Mouse (Mus musculus): ENCODE data around the gene Hs6st2. TPM values are rescaled to one million over a fixed set of nuclear protein-coding genes. Genes with fewer than 3 reads are reported as not detected.

Gene Hs6st2
- polyA plus RNA-seq, 1 experiment from 2014 or later = 1.4 TPM

- no peak for DNase-seq
- Histone ChIP-seq H3K27me3 (no peaks in the 10 kb centered on the region), H3K9ac (no peak overlapping the region), H3K4me2 (no peak overlapping the region), H3K4me1 (replicated peaks) (no peaks in the 10 kb centered on the region), H3K27ac (no peak overlapping the region), H3K36me3 (no peaks in the 10 kb centered on the region), H3K9me3 (replicated peaks) (no peaks in the 10 kb centered on the region), H3K4me3 (replicated peaks) (no peak overlapping the region)
- ATAC-seq (ENCODE audit: low read depth) = no peak
- 55% methylated on average over 2 of the region's 2 CpGs for WGBS (ENCODE audit: insufficient replicate concordance)
Observed at GRCm38 (mm10) chrX:51658236-51658635, 23.4 kb downstream of the Hs6st2 start.

- H3K27ac ChIP-seq = no peak overlapping the region
- H3K9me3 ChIP-seq (replicated peaks) = no peaks in the 10 kb centered on the region
- H3K4me2 ChIP-seq = no peak overlapping the region
- no peaks in the 10 kb centered on the region for H3K27me3 ChIP-seq
- H3K36me3 ChIP-seq = no peaks in the 10 kb centered on the region
- H3K9ac ChIP-seq = no peak overlapping the region
- ATAC-seq (ENCODE audit: low read depth) (no peak), DNase-seq (no peak)
- no peak overlapping the region for H3K4me3 ChIP-seq (replicated peaks)
- H3K4me1 ChIP-seq (replicated peaks) = no peaks in the 10 kb centered on the region
- 42% methylated on average over 3 of the region's 3 CpGs for WGBS (ENCODE audit: insufficient replicate concordance)
Observed at GRCm38 (mm10) chrX:51642661-51643257, 38.9 kb downstream of the Hs6st2 start.

GRCm38 (mm10) chrX:51635756-51636155, 45.9 kb downstream of the Hs6st2 start:
- Histone ChIP-seq H3K9ac (no peak overlapping the region), H3K9me3 (replicated peaks) (no peaks in the 10 kb centered on the region), H3K27me3 (no peaks in the 10 kb centered on the region), H3K4me3 (replicated peaks) (no peak overlapping the region), H3K27ac (no peak overlapping the region), H3K4me1 (replicated peaks) (no peaks in the 10 kb centered on the region), H3K36me3 (no peaks in the 10 kb centered on the region), H3K4me2 (no peak overlapping the region)
- 67% methylated on average over 7 of the region's 7 CpGs for WGBS (ENCODE audit: insufficient replicate concordance)
- DNase-seq (no peak), ATAC-seq (ENCODE audit: low read depth) (no peak)

GRCm38 (mm10) chrX:51631376-51631775, 50.3 kb downstream of the Hs6st2 start:
- no peak overlapping the region for H3K9ac ChIP-seq
- H3K4me2 ChIP-seq = no peak overlapping the region
- no peak for ATAC-seq (ENCODE audit: low read depth)
- no peak for DNase-seq
- H3K27me3 ChIP-seq = no peaks in the 10 kb centered on the region
- H3K4me1 ChIP-seq (replicated peaks) = no peaks in the 10 kb centered on the region
- WGBS (ENCODE audit: insufficient replicate concordance) = 35% methylated on average over 2 of the region's 2 CpGs
- H3K9me3 ChIP-seq (replicated peaks) = no peaks in the 10 kb centered on the region
- no peaks in the 10 kb centered on the region for H3K36me3 ChIP-seq
- H3K27ac ChIP-seq = no peak overlapping the region
- H3K4me3 ChIP-seq (replicated peaks) = no peak overlapping the region

GRCm38 (mm10) chrX:51614384-51615004, 67.2 kb downstream of the Hs6st2 start:
- WGBS (ENCODE audit: insufficient replicate concordance) = 46% methylated on average over 7 of the region's 7 CpGs
- no peak overlapping the region for H3K4me2 ChIP-seq
- H3K36me3 ChIP-seq = no peaks in the 10 kb centered on the region
- H3K4me3 ChIP-seq (replicated peaks) = no peak overlapping the region
- DNase-seq (no peak), ATAC-seq (ENCODE audit: low read depth) (no peak)
- H3K9ac ChIP-seq = no peak overlapping the region
- H3K27me3 ChIP-seq = no peaks in the 10 kb centered on the region
- H3K9me3 ChIP-seq (replicated peaks) = no peaks in the 10 kb centered on the region
- H3K4me1 ChIP-seq (replicated peaks) = no peaks in the 10 kb centered on the region
- H3K27ac ChIP-seq = no peak overlapping the region

GRCm38 (mm10) chrX:51610743-51611142, 70.9 kb downstream of the Hs6st2 start:
- Histone ChIP-seq H3K9ac (no peak overlapping the region), H3K4me1 (replicated peaks) (no peaks in the 10 kb centered on the region), H3K36me3 (no peaks in the 10 kb centered on the region), H3K27me3 (no peaks in the 10 kb centered on the region), H3K27ac (no peak overlapping the region), H3K9me3 (replicated peaks) (no peaks in the 10 kb centered on the region), H3K4me3 (replicated peaks) (no peak overlapping the region), H3K4me2 (no peak overlapping the region)
- 12% methylated on average over 1 of the region's 1 CpGs for WGBS (ENCODE audit: insufficient replicate concordance)
- DNase-seq (no peak), ATAC-seq (ENCODE audit: low read depth) (no peak)

- ATAC-seq (ENCODE audit: low read depth) = no peak
- no peak overlapping the region for H3K4me3 ChIP-seq (replicated peaks)
- H3K36me3 ChIP-seq = no peaks in the 10 kb centered on the region
- WGBS (ENCODE audit: insufficient replicate concordance) = 62% methylated on average over 6 of the region's 6 CpGs
- H3K9ac ChIP-seq = no peak overlapping the region
- no peaks in the 10 kb centered on the region for H3K9me3 ChIP-seq (replicated peaks)
- no peak overlapping the region for H3K4me2 ChIP-seq
- H3K27me3 ChIP-seq = no peaks in the 10 kb centered on the region
- DNase-seq = no peak
- H3K27ac ChIP-seq = no peak overlapping the region
- no peaks in the 10 kb centered on the region for H3K4me1 ChIP-seq (replicated peaks)
Observed at GRCm38 (mm10) chrX:51606231-51606863, 75.3 kb downstream of the Hs6st2 start.

GRCm38 (mm10) chrX:51592751-51593150, 88.9 kb downstream of the Hs6st2 start:
- H3K4me1 ChIP-seq (replicated peaks) = no peaks in the 10 kb centered on the region
- H3K9ac ChIP-seq = no peak overlapping the region
- ATAC-seq (ENCODE audit: low read depth) (no peak), DNase-seq (no peak)
- no peaks in the 10 kb centered on the region for H3K27me3 ChIP-seq
- H3K36me3 ChIP-seq = no peaks in the 10 kb centered on the region
- no peak overlapping the region for H3K4me2 ChIP-seq
- H3K27ac ChIP-seq = no peak overlapping the region
- 94% methylated on average over 1 of the region's 1 CpGs for WGBS (ENCODE audit: insufficient replicate concordance)
- no peak overlapping the region for H3K4me3 ChIP-seq (replicated peaks)
- no peaks in the 10 kb centered on the region for H3K9me3 ChIP-seq (replicated peaks)

- Histone ChIP-seq H3K27ac (no peak overlapping the region), H3K4me1 (replicated peaks) (no peaks in the 10 kb centered on the region), H3K27me3 (no peaks in the 10 kb centered on the region), H3K4me3 (replicated peaks) (no peak overlapping the region), H3K4me2 (no peak overlapping the region), H3K9ac (no peak overlapping the region), H3K9me3 (replicated peaks) (no peaks in the 10 kb centered on the region), H3K36me3 (no peaks in the 10 kb centered on the region)
- 67% methylated on average over 8 of the region's 8 CpGs for WGBS (ENCODE audit: insufficient replicate concordance)
- DNase-seq = no peak
- ATAC-seq (ENCODE audit: low read depth) = no peak
Observed at GRCm38 (mm10) chrX:51590448-51591010, 91.1 kb downstream of the Hs6st2 start.

- Histone ChIP-seq H3K4me1 (replicated peaks) (no peaks in the 10 kb centered on the region), H3K27ac (no peak overlapping the region), H3K4me3 (replicated peaks) (no peak overlapping the region), H3K9me3 (replicated peaks) (no peaks in the 10 kb centered on the region), H3K9ac (no peak overlapping the region), H3K4me2 (no peak overlapping the region), H3K36me3 (no peaks in the 10 kb centered on the region), H3K27me3 (no peaks in the 10 kb centered on the region)
- WGBS (ENCODE audit: insufficient replicate concordance) = 50% methylated on average over 3 of the region's 3 CpGs
- DNase-seq (no peak), ATAC-seq (ENCODE audit: low read depth) (no peak)
Observed at GRCm38 (mm10) chrX:51585444-51585843, 96.2 kb downstream of the Hs6st2 start.

GRCm38 (mm10) chrX:51581704-51582103, 100.0 kb downstream of the Hs6st2 start:
- ATAC-seq (ENCODE audit: low read depth) (no peak), DNase-seq (no peak)
- Histone ChIP-seq H3K4me3 (replicated peaks) (no peak overlapping the region), H3K27ac (no peak overlapping the region), H3K9me3 (replicated peaks) (no peaks in the 10 kb centered on the region), H3K9ac (no peak overlapping the region), H3K4me2 (no peak overlapping the region), H3K27me3 (no peaks in the 10 kb centered on the region), H3K36me3 (no peaks in the 10 kb centered on the region), H3K4me1 (replicated peaks) (no peaks in the 10 kb centered on the region)
- WGBS (ENCODE audit: insufficient replicate concordance) = 36% methylated on average over 3 of the region's 3 CpGs
